15 mouse cellular contexts compared by ENCODE assay signal in genomic region chr12:37971482-37971881, GRCm38 (mm10).
"Had no signal": no experiment of that assay in that cellular context is flagged by ENCODE, and none has a peak within 500 bp of the region (broad histone marks: within the 10 kb centered on the region; RNA-seq: fewer than 3 reads in every experiment).

No protein-coding gene starts in this region.

- H3K27me3 ChIP-seq: neural tube, embryonic 15.5 days; stomach, embryonic 15.5 days had no signal

- H3K36me3 ChIP-seq: neural tube, embryonic 15.5 days; stomach, embryonic 15.5 days had no signal

- H3K4me3 ChIP-seq: neural tube, embryonic 15.5 days; stomach, embryonic 15.5 days had no signal

- DNase-seq: retina, postnatal 1 day; right cerebral cortex, adult 18-20 months; right cerebral cortex, postnatal 14 days; right cerebral cortex, postnatal 25 days; right cerebral cortex, postnatal 4 days; spleen, adult 18-20 months; thymus, adult 18-20 months; thymus, adult 2 months; thymus, postnatal 14 days; thymus, postnatal 25 days; thymus, postnatal 36 days; thymus, postnatal 4 days had no signal

- H3K9ac ChIP-seq: neural tube, embryonic 15.5 days; stomach, embryonic 15.5 days had no signal

- H3K9me3 ChIP-seq: neural tube, embryonic 15.5 days; stomach, embryonic 15.5 days had no signal

- H3K4me2 ChIP-seq: neural tube, embryonic 15.5 days; stomach, embryonic 15.5 days had no signal

- H3K27ac ChIP-seq: neural tube, embryonic 15.5 days; stomach, embryonic 15.5 days; stomach, postnatal 0 days had no signal

- H3K4me1 ChIP-seq: neural tube, embryonic 15.5 days; stomach, embryonic 15.5 days had no signal
